Mouse (Mus musculus): Measurements from ENCODE around the gene Dab1. TPM values are rescaled to one million over a fixed set of nuclear protein-coding genes. Genes with fewer than 3 reads are reported as not detected.

The Dab1 gene
- polyA plus RNA-seq, 1 experiment from 2014 or later = 0.39 TPM

- WGBS = 45% methylated on average over 6 of the region's 6 CpGs
- no peaks in the 10 kb centered on the region for H3K36me3 ChIP-seq (ENCODE audit: insufficient read depth, low read length)
Observed at GRCm38 (mm10) chr4:104746500-104746899, 1127.3 kb downstream of the Dab1 start.

GRCm38 (mm10) chr4:104754090-104754489 lies 1134.9 kb downstream of the Dab1 start:
- no peaks in the 10 kb centered on the region for H3K36me3 ChIP-seq (ENCODE audit: insufficient read depth, low read length)
- H3K9me3 ChIP-seq (ENCODE audit: low read length) = no peaks in the 10 kb centered on the region
- no peak for DNase-seq (ENCODE audit: low spot score)
- H3K4me1 ChIP-seq (ENCODE audit: insufficient read depth, low read depth, low read length) = no peaks in the 10 kb centered on the region
- 77% methylated on average over 3 of the region's 3 CpGs for WGBS
- H3K27me3 ChIP-seq (replicated peaks; ENCODE audit: insufficient read depth, low read length) = no peaks in the 10 kb centered on the region
- TF ChIP-seq CTCF (IDR thresholded peaks at IDR 0.05) (no peak), EP300 (IDR thresholded peaks at IDR 0.05) (no peak)
- no peak overlapping the region for H3K4me3 ChIP-seq (ENCODE audit: low read depth, low read length)
- no peak overlapping the region for H3K4me2 ChIP-seq (replicated peaks; ENCODE audit: low read depth, low read length)
- H3K9ac ChIP-seq (replicated peaks; ENCODE audit: low read depth) = no peak overlapping the region
- H3K27ac ChIP-seq (ENCODE audit: low read length) = no peak overlapping the region
- ATAC-seq = no peak

More at GRCm38 (mm10) chr4:104746500-104746899, 1127.3 kb downstream of the Dab1 start:
- no peak overlapping the region for H3K4me2 ChIP-seq (replicated peaks; ENCODE audit: low read depth, low read length)
- no peaks in the 10 kb centered on the region for H3K4me1 ChIP-seq (ENCODE audit: insufficient read depth, low read depth, low read length)
- TF ChIP-seq CTCF (IDR thresholded peaks at IDR 0.05) (no peak), EP300 (IDR thresholded peaks at IDR 0.05) (no peak)
- ATAC-seq = no peak
- H3K9ac ChIP-seq (replicated peaks; ENCODE audit: low read depth) = no peak overlapping the region
- no peaks in the 10 kb centered on the region for H3K9me3 ChIP-seq (ENCODE audit: low read length)
- H3K27me3 ChIP-seq (replicated peaks; ENCODE audit: insufficient read depth, low read length) = no peaks in the 10 kb centered on the region
- no peak overlapping the region for H3K27ac ChIP-seq (ENCODE audit: low read length)
- peak; percentile 13 for DNase-seq (ENCODE audit: low spot score)
- H3K4me3 ChIP-seq (ENCODE audit: low read depth, low read length) = no peak overlapping the region

DNA sequence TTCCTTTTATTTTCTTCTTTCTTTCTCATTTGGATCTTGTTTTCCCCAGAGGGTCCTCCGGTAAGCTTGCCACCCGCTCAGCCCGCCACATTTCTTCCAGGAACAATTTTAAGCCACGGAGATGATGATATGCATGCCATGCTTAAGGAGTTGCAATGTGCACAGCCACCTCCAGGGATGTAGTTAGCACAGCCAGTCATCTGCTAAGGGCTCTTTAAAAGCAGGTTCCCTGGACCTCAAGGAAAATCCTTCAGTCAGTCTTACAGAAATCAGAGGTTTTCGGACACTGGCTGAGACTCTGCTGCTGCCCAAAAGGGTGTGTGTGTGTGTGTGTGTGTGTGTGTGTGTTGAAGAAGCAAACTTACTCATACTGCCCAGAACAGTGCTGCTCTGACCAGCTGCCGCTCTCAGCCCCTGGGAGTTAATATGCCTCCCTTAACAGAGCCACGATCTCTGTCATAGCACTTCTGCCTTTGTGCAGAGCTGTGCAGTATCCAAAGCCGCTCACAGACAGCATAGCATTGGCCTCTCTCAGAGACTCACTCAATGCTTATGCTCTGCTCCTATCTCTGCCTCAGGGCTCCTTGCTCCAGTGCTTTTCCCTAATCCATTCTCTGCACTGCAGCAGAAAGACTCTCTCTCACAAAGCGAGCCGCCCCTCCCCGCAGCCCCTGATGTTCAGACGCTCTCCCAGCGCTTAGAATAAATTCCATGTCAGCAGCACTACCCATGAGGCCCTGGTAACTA lies 1141.9 kb downstream of the Dab1 start:
- H3K4me3 ChIP-seq (ENCODE audit: low read depth, low read length) = no peak overlapping the region
- no peaks in the 10 kb centered on the region for H3K27me3 ChIP-seq (replicated peaks; ENCODE audit: insufficient read depth, low read length)
- no peaks in the 10 kb centered on the region for H3K9me3 ChIP-seq (ENCODE audit: low read length)
- no peak overlapping the region for H3K4me2 ChIP-seq (replicated peaks; ENCODE audit: low read depth, low read length)
- H3K4me1 ChIP-seq (ENCODE audit: insufficient read depth, low read depth, low read length) = no peaks in the 10 kb centered on the region
- H3K27ac ChIP-seq (ENCODE audit: low read length) = no peak overlapping the region
- ATAC-seq (no peak), DNase-seq (ENCODE audit: low spot score) (no peak)
- H3K9ac ChIP-seq (replicated peaks; ENCODE audit: low read depth) = no peak overlapping the region
- WGBS = 75% methylated on average over 13 of the region's 13 CpGs
- TF ChIP-seq EP300 (IDR thresholded peaks at IDR 0.05) (no peak), CTCF (IDR thresholded peaks at IDR 0.05) (no peak)
- H3K36me3 ChIP-seq (ENCODE audit: insufficient read depth, low read length) = no peaks in the 10 kb centered on the region

DNA sequence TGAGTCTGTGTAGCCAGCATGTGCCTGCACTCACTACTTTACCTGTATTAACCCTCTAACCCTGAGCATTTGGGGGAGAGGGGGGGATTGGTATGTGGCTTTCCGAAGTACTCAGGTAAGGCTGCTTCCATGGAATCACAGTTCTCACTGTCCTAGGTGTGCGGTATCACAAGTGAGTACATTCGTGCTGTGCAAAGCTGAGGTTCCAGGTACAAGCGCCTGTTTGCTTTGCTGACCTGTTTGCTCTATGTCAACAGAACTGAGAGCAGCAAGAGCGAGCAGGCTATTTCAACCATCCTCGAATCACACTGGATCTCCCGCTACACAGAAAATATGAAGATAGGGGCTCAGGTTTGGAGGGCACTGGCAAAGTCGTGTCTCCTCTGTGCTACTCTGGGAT lies 1146.9 kb downstream of the Dab1 start, which contains the start of gene C8b:
Gene C8b (plus strand): TSS at position 253 of the 400 bp plus-strand sequence.
- no peak within 1 kb of the TSS for H3K4me3 ChIP-seq (ENCODE audit: low read depth, low read length)
- no peaks in the 10 kb centered on the region for H3K4me1 ChIP-seq (ENCODE audit: insufficient read depth, low read depth, low read length)
- no peak within 1 kb of the TSS for H3K4me2 ChIP-seq (replicated peaks; ENCODE audit: low read depth, low read length)
- DNase-seq (ENCODE audit: low spot score) (no peak), ATAC-seq (no peak)
- no peaks in the 10 kb centered on the region for H3K9me3 ChIP-seq (ENCODE audit: low read length)
- TF ChIP-seq EP300 (IDR thresholded peaks at IDR 0.05) = no peak
- TF ChIP-seq CTCF (IDR thresholded peaks at IDR 0.05) = no peak
- no peak within 1 kb of the TSS for H3K27ac ChIP-seq (ENCODE audit: low read length)
- H3K9ac ChIP-seq (replicated peaks; ENCODE audit: low read depth) = no peak within 1 kb of the TSS
- no peaks in the 10 kb centered on the region for H3K36me3 ChIP-seq (ENCODE audit: insufficient read depth, low read length)
- H3K27me3 ChIP-seq (replicated peaks; ENCODE audit: insufficient read depth, low read length) = no peaks in the 10 kb centered on the region
- WGBS = 63% methylated on average over 8 of the region's 8 CpGs

- no peak for ATAC-seq
- TF ChIP-seq EP300 (IDR thresholded peaks at IDR 0.05) = no peak
- no peak for TF ChIP-seq CTCF (IDR thresholded peaks at IDR 0.05)
- H3K4me2 ChIP-seq (replicated peaks; ENCODE audit: low read depth, low read length) = no peak overlapping the region
Observed at GRCm38 (mm10) chr4:104768190-104768589, 1149.0 kb downstream of the Dab1 start.

DNA sequence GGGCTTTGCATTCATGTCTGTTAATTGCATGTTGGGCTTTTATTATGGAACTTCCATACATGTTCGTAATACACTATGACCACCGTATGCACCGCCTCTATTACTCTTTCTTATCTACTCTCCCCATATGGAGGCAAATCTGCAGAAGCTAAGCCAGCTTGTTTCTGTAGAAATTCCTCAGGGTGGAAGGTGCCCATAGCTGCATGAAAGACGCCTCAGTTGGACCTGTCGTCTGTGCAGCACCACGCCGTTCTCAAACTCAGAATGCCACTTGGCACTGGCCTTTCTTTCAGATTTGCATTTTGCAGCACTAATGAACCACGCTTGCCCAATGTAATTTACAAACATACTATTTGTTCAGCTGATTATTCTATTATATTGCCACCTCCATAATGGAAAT lies 1150.4 kb downstream of the Dab1 start:
- Histone ChIP-seq H3K4me1 (ENCODE audit: insufficient read depth, low read depth, low read length) (no peaks in the 10 kb centered on the region), H3K4me2 (replicated peaks; ENCODE audit: low read depth, low read length) (no peak overlapping the region), H3K36me3 (ENCODE audit: insufficient read depth, low read length) (no peaks in the 10 kb centered on the region), H3K4me3 (ENCODE audit: low read depth, low read length) (no peak overlapping the region), H3K9me3 (ENCODE audit: low read length) (no peaks in the 10 kb centered on the region), H3K9ac (replicated peaks; ENCODE audit: low read depth) (no peak overlapping the region), H3K27me3 (replicated peaks; ENCODE audit: insufficient read depth, low read length) (no peaks in the 10 kb centered on the region), H3K27ac (ENCODE audit: low read length) (no peak overlapping the region)
- DNase-seq (ENCODE audit: low spot score) (no peak), ATAC-seq (no peak)
- no peak for TF ChIP-seq CTCF (IDR thresholded peaks at IDR 0.05)
- no peak for TF ChIP-seq EP300 (IDR thresholded peaks at IDR 0.05)
- 83% methylated on average over 8 of the region's 8 CpGs for WGBS

More at GRCm38 (mm10) chr4:104768190-104768589, 1149.0 kb downstream of the Dab1 start:
- WGBS = 81% methylated on average over 4 of the region's 4 CpGs
- Histone ChIP-seq H3K36me3 (ENCODE audit: insufficient read depth, low read length) (no peaks in the 10 kb centered on the region), H3K4me1 (ENCODE audit: insufficient read depth, low read depth, low read length) (no peaks in the 10 kb centered on the region), H3K4me3 (ENCODE audit: low read depth, low read length) (no peak overlapping the region), H3K9me3 (ENCODE audit: low read length) (no peaks in the 10 kb centered on the region), H3K9ac (replicated peaks; ENCODE audit: low read depth) (no peak overlapping the region), H3K27ac (ENCODE audit: low read length) (no peak overlapping the region), H3K27me3 (replicated peaks; ENCODE audit: insufficient read depth, low read length) (no peaks in the 10 kb centered on the region)
- DNase-seq (ENCODE audit: low spot score) = no peak
